Mouse (Mus musculus) Patski (cell line): ENCODE measurements around the gene Emd. TPM values are rescaled to one million over a fixed set of nuclear protein-coding genes. Genes with fewer than 3 reads are reported as not detected.

ENCODE experiments used
- ATAC-seq: fragments of 100-300 bp; one replicate; pipeline ENCODE4 v1.8.0; 2021
- CTCF ChIA-PET: fragments of 350-600 bp; sonication (Branson Sonifier 250); formaldehyde crosslinking; loops from one replicate; lab custom pipeline; 2022; ENCODE audit warnings: inconsistent platforms; lab: Charles Lee
- POLR2A ChIA-PET: fragments of 350-600 bp; sonication (Branson Sonifier 250); formaldehyde crosslinking; loops from one replicate; lab custom pipeline; 2022; ENCODE audit warnings: antibody characterized with exemption, inconsistent platforms; lab: Charles Lee
- DNase-seq: peaks from one replicate; pipeline ENCODE4 v3.0.0-alpha.2; 2011; ENCODE audit warnings: low read depth, low spot score
- H3K27me3 ChIP-seq: fragments of 371-371 bp; one replicate; pipeline ENCODE4 v1.5.1; 2021
- CTCF ChIP-seq: fragments of 100-300 bp; IDR thresholded peaks from one replicate; pipeline ENCODE4 v1.5.1; 2021
- in situ Hi-C: fragments of 300-500 bp; cut with MboI; formaldehyde crosslinking; loops from 3 replicates; pipeline ENCODE4 v1.11.1; 2018; ENCODE audit warnings: low pct_unique_long_range_greater_than_20kb, mixed read lengths
- polyA plus RNA-seq: library from polyadenylated mRNA; unstranded; gene quantifications from one replicate; pipeline ENCODE4 v1.2.3, GENCODE M21; 2021

The Emd gene
- polyA plus RNA-seq, 1 experiment from 2014 or later: 88.3 TPM

DNA sequence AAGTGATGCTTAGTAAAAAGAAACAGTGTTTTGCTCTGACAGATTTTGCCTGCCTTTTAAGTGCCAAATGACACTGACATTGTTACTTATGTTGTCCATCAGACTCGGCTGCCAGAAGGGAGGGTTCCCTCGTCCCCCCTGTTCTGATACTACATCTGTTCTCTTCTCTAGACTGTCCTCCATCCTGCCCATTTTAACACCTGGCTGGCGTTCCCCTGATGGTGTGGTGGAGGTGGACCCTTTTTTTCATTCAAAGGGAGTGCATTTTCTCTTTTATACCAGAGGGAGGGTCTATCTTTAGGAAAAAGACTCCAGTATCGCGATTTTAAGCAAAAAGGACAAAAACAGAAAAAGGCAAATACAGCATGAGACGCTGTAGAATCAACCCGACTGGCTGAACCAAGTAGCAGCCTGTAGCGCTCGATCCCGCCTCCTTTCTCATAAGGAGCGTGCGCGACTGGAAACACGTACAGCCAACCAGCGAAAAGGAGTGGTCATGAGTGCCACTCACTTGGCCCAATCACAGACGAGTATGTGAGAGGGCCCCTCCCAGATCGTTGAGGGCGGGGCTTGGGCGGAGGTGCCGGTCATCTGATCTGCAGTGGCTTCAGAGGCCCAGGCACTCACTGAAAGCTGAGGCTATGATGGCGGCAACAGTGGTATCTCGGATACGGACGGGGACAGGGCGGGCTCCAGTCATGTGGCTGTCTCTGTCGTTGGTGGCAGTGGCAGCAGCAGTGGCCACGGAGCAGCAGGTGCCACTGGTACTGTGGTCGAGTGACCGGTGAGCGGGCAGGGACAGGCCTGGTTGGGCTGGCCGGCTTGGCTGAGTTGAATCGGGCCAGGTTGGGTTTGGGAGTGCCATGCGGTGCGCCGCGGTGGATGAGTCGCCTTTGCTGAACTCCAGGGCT, 42.3 kb downstream of the Emd start, which contains the start of gene Atp6ap1:
Atp6ap1 (plus strand) TSS at position 560 of the 911 bp plus-strand sequence.
- POLR2A ChIA-PET: interaction anchor here (0.6 kb wide), 1 partner anchor 11 kb away, joined by 4 read pairs; no protein-coding TSS in a partner anchor
- no peak for TF ChIP-seq CTCF
- peak; percentile 97 for ATAC-seq

DNA sequence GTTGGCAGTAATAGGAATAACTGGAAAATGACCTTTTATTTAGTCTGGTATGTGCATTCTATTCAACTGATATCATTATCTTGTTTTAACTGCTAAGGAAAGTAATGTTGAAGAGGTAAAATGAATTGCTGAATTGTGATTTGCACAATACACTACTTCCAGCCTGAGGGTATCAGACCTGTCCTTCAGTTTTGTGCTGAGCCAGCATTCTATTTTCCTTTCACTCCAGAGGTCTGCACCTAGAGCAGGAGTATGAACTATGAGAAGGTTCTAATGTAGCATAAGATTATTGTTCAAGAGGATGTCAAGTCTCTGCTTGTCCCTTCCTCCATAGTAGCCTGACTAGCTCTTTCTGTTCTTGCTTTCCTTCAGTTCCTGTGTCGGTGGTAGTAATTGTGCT, 43.9 kb downstream of the Emd start:
- ATAC-seq: no peak
- POLR2A ChIA-PET: no interaction called here
- TF ChIP-seq CTCF: no peak
- CTCF ChIA-PET: interaction anchor here (1.3 kb wide), 1 partner anchor 9 kb away, joined by 4 read pairs; no protein-coding TSS in a partner anchor
- H3K27me3 ChIP-seq: peaks cover 5% of the 10 kb centered on the region
- DNase-seq: no peak
- in situ Hi-C loops: no loop called here

More for the DNA sequence above, 42.3 kb downstream of the Emd start, which contains the start of gene Atp6ap1:
- in situ Hi-C loops: no loop called here
- peaks cover 8% of the 10 kb centered on the region for H3K27me3 ChIP-seq
- DNase-seq: peak; percentile 59
- CTCF ChIA-PET: interaction anchor here (1.3 kb wide), 1 partner anchor 10 kb away, joined by 4 read pairs; no protein-coding TSS in a partner anchor

DNA sequence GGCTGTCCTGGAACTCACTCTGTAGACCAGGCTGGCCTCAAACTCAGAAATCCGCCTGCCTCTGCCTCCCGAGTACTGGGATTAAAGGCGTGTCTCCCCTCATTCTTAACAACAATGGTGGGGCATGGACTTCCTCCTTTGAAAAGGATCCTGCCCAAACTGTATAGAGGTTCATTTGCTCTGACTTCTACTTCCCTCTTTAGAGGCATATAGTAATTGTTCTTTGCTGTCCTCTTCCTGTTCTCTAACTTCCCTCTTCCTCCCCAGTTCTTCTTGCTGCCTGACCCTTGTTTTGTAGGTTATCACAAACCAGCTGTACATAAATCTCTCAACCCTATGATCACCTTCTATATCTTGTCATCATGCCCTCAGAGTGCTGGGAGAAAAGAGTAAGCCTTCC, 45.2 kb downstream of the Emd start:
- ChIA-PET CTCF (no interaction called here), POLR2A (no interaction called here)
- H3K27me3 ChIP-seq: peaks cover 5% of the 10 kb centered on the region
- ATAC-seq (no peak), DNase-seq (no peak)
- no peak for TF ChIP-seq CTCF
- in situ Hi-C loops: no loop called here

DNA sequence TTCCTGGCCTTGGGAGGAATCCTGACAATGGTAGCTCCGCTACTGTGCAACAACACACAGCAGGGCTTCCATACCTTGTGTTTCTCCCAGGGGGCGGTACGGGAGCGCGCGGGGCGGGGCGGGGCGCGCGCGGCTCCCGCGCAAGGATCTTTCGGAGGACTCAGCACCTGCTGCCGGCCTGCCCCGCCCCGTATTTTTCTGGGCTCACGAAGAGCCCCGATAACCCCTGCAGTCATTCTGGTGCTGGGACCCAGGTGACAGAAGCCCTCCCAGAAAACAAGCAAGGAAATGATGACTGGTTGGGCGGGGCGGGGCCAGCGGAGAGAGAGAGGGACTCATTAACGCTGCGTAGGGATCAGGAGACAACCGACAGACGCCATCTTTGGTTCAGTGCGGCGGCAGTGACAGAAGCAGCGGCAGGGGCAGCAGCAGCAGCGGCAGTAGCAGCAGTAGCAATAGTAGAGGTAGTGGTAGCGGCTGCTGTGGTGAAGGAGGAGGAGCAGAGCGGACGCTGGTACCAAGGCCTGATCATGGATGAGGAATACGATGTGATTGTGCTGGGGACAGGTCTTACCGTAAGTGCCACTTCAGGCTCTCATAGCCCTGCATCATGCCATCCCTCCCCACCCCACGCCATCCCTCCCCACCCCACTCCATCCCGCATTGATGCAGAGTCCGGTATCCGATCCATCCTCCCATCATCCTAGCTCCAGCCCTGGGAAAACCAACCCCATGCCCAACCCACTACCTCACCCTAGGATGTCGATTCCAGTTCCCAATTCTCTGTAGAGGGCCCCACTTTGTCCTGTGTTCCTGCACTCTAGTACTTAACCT, 50.6 kb downstream of the Emd start, which contains the start of gene Gdi1:
Gdi1 (plus strand) TSS at position 132 of the 834 bp plus-strand sequence.
- TF ChIP-seq CTCF: no peak
- peak; percentile 66 for ATAC-seq
- ChIA-PET POLR2A (interaction anchor here (0.6 kb wide), 2 partner anchors 15 to 21 kb away, joined by 3 read pairs; no protein-coding TSS in a partner anchor), CTCF (no interaction called here)
- in situ Hi-C loops: no loop called here
- DNase-seq: no peak
- H3K27me3 ChIP-seq: peaks cover 3% of the 10 kb centered on the region

Other genes starting within 250 kb of the Emd start
- gene Irak1, start 230.8 kb upstream of the Emd start, polyA plus RNA-seq: 106 TPM
- gene Opn1mw, start 127.2 kb upstream of the Emd start, polyA plus RNA-seq: 0.24 TPM
- 24.5 TPM for gene Mecp2, start 119.3 kb upstream of the Emd start, polyA plus RNA-seq
- gene Tex28, start 86.8 kb upstream of the Emd start, polyA plus RNA-seq: not detected
- gene Tktl1, start 77.4 kb upstream of the Emd start, polyA plus RNA-seq: 0.04 TPM
- gene Flna, start 4.9 kb upstream of the Emd start, polyA plus RNA-seq: 888 TPM
- gene Rpl10, start 16.1 kb downstream of the Emd start, polyA plus RNA-seq: 1,219 TPM
- 76.5 TPM for gene Taz, start 27.2 kb downstream of the Emd start, polyA plus RNA-seq
- gene Dnase1l1, start 27.6 kb downstream of the Emd start, polyA plus RNA-seq: 42.2 TPM
- gene Atp6ap1, start 42.4 kb downstream of the Emd start, polyA plus RNA-seq: 260 TPM
- gene Gdi1, start 50.3 kb downstream of the Emd start, polyA plus RNA-seq: 383 TPM
- 131 TPM for gene Fam50a, start 58.3 kb downstream of the Emd start, polyA plus RNA-seq
- gene Plxna3, start 74.4 kb downstream of the Emd start, polyA plus RNA-seq: 15.5 TPM
- gene Lage3, start 98.9 kb downstream of the Emd start, polyA plus RNA-seq: 42.5 TPM
- 31.4 TPM for gene Ubl4a, start 118.5 kb downstream of the Emd start, polyA plus RNA-seq
- 17.6 TPM for gene Slc10a3, start 118.7 kb downstream of the Emd start, polyA plus RNA-seq
- gene Fam3a, start 138.6 kb downstream of the Emd start, polyA plus RNA-seq: 25.0 TPM
- gene Ikbkg, start 138.6 kb downstream of the Emd start, polyA plus RNA-seq: 33.9 TPM
- gene G6pdx, start 174.5 kb downstream of the Emd start, polyA plus RNA-seq: 64.5 TPM
- gene Gm6880, start 226.7 kb downstream of the Emd start, polyA plus RNA-seq: not detected